11 mouse cellular contexts compared by ENCODE assay signal in genomic region chr6:50379136-50379535, GRCm38 (mm10).
DNase-seq lines count a peak whose midpoint lies in the region; ATAC-seq and TF ChIP-seq lines count a peak whose summit lies in the region.
"Had no signal": no experiment of that assay in that cellular context is flagged by ENCODE, and none has a peak within 500 bp of the region (broad histone marks: within the 10 kb centered on the region; RNA-seq: fewer than 3 reads in every experiment).

No protein-coding gene starts in this region.

- H3K27ac ChIP-seq in left cerebral cortex, adult 2 months, result peak overlapping the region; percentile 68; the same call in 1 of the 2 replicates
- H3K27ac ChIP-seq in limb, embryonic 15.5 days, result peak overlapping the region; percentile 67
- H3K27ac ChIP-seq: liver, embryonic 14.5 days had no signal

- WGBS in limb, embryonic 15.5 days, result 25% methylated on average over 5 of the region's 5 CpGs

- DNase-seq in left cerebral cortex, adult 2 months (ENCODE audit: extremely low spot score in 1 of 2, low spot score in 2 of 2), result peak in 1 of 2 experiments; percentile 51
- no peak for DNase-seq in left cerebral cortex, adult 11 months (ENCODE audit: low spot score)
- peak; percentile 63 for DNase-seq in adipocyte (ENCODE audit: low spot score)
- DNase-seq in fibroblast of lung, adult 2 months (ENCODE audit: low read depth), result peak; percentile 77
- no peak for DNase-seq in B cell, adult 2 months
- DNase-seq in cerebellum, adult 9-10 months, result no peak
- DNase-seq in lung, adult 18-20 months, result no peak
- DNase-seq: cerebellum, adult 11 months had no signal

- ATAC-seq in limb, embryonic 15.5 days (ENCODE audit: insufficient number of reproducible peaks, low FRiP score, low TSS enrichment, low read depth), result no peak
- ATAC-seq: intestine, embryonic 16.5 days had no signal

- no peak overlapping the region for H3K4me2 ChIP-seq in limb, embryonic 15.5 days

- TF ChIP-seq CTCF in left cerebral cortex, adult 2 months (IDR thresholded peaks at IDR 0.05), result no peak

- H3K9me3 ChIP-seq in limb, embryonic 15.5 days, result no peaks in the 10 kb centered on the region

- intact Hi-C loops in left cerebral cortex, adult 2 months (cut with DNase I), result loop anchor here (1.0 to 2.0 kb wide), 2 partner anchors 21 to 60 kb away; no protein-coding TSS in a partner anchor

- H3K9ac ChIP-seq in limb, embryonic 15.5 days, result no peak overlapping the region
- H3K9ac ChIP-seq: liver, embryonic 14.5 days had no signal

- no peaks in the 10 kb centered on the region for H3K36me3 ChIP-seq in limb, embryonic 15.5 days

- no peaks in the 10 kb centered on the region for H3K27me3 ChIP-seq in limb, embryonic 15.5 days

- no peak overlapping the region for H3K4me3 ChIP-seq in left cerebral cortex, adult 2 months
- no peak overlapping the region for H3K4me3 ChIP-seq in limb, embryonic 15.5 days

- H3K4me1 ChIP-seq in limb, embryonic 15.5 days, result peaks cover 40% of the 10 kb centered on the region

Comparison
In these comparisons a context has a peak if more than half of its experiments do, and no peak if none do; other contexts are left out.
1. DNase-seq: peak in adipocyte (single experiment) and fibroblast of lung, adult 2 months (single experiment); none in left cerebral cortex, adult 11 months (single experiment), B cell, adult 2 months (0 of 2), cerebellum, adult 9-10 months (single experiment) and lung, adult 18-20 months (0 of 2).